Mouse (Mus musculus) lung, postnatal 0 days (tissue): ENCODE measurements around the gene St6galnac3.

ENCODE experiments used
- CTCF ChIP-seq: IDR thresholded peaks from 2 replicates; pipeline ENCODE4 v1.5.1; 2016; ENCODE audit warnings: antibody characterized with exemption, mild to moderate bottlenecking
- EP300 ChIP-seq: IDR thresholded peaks from 2 replicates; pipeline ENCODE4 v1.6.1; 2016; ENCODE audit warnings: antibody characterized with exemption, mild to moderate bottlenecking, control low read depth

DNA sequence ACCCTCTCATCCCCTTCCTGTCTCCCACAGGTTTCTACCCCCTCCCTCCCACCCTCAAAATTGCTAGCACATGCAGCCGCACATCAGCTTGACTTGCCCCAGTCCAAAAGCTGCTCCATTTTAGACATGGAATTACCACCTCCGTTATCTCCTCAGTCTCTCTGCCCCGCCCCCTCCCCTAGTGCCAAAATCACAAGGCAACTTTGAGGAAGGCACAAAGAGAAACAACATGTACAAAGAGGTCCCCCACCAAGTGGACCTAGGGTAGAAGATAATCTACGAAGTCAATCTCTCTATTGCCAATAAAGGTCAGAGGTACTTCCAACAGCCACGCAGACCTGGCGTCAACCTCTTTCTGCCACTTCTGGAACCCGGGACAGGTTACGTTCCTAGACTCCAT is 6.2 kb downstream of the St6galnac3 start:
- TF ChIP-seq CTCF (no peak), EP300 (no peak)
